Mouse (Mus musculus): ENCODE results near the gene Tspan9.

Gene Tspan9

GRCm38 (mm10) chr6:127924750-127925149, 218.6 kb downstream of the Tspan9 start:
- DNase-seq (ENCODE audit: low spot score in 2 of 2) = peak in 1 of 2 experiments; percentile 26

GRCm38 (mm10) chr6:127923296-127923695, 220.1 kb downstream of the Tspan9 start:
- DNase-seq (ENCODE audit: low spot score in 2 of 2) = no peak

- DNase-seq (ENCODE audit: low spot score in 2 of 2) = no peak
Measured at GRCm38 (mm10) chr6:127921996-127922395, 221.4 kb downstream of the Tspan9 start.

- peak; percentile 88 to 90 for DNase-seq (ENCODE audit: low spot score in 2 of 2)
Measured at GRCm38 (mm10) chr6:127920652-127921051, 222.7 kb downstream of the Tspan9 start.

- DNase-seq (ENCODE audit: low spot score in 2 of 2) = no peak
Measured at GRCm38 (mm10) chr6:127919491-127919890, 223.9 kb downstream of the Tspan9 start.

GRCm38 (mm10) chr6:127917712-127918111, 225.7 kb downstream of the Tspan9 start:
- DNase-seq (ENCODE audit: low spot score in 2 of 2) = no peak

GRCm38 (mm10) chr6:127916993-127917392, 226.4 kb downstream of the Tspan9 start:
- DNase-seq (ENCODE audit: low spot score in 2 of 2) = no peak

- DNase-seq (ENCODE audit: low spot score in 2 of 2) = no peak
Measured at GRCm38 (mm10) chr6:127912938-127913337, 230.5 kb downstream of the Tspan9 start.

- DNase-seq (ENCODE audit: low spot score in 2 of 2) = no peak
Measured at GRCm38 (mm10) chr6:127911687-127912086, 231.7 kb downstream of the Tspan9 start.

All from right cerebral cortex, adult 2 months (tissue).